Comparison of ENCODE assay signal across 26 mouse cellular contexts in genomic region chr11:57605660-57606059, GRCm38 (mm10).
"Had no signal": no experiment of that assay in that cellular context is flagged by ENCODE, and none has a peak within 500 bp of the region (broad histone marks: within the 10 kb centered on the region; RNA-seq: fewer than 3 reads in every experiment).

No protein-coding gene starts in this region.

- H3K27me3 ChIP-seq: hindbrain, embryonic 15.5 days; limb, embryonic 15.5 days had no signal

- H3K9me3 ChIP-seq: heart, embryonic 13.5 days; heart, embryonic 15.5 days; hindbrain, embryonic 13.5 days; hindbrain, embryonic 15.5 days; kidney, embryonic 15.5 days; limb, embryonic 13.5 days; limb, embryonic 15.5 days; liver, embryonic 12.5 days had no signal

- H3K4me3 ChIP-seq: heart, adult 2 months; heart, embryonic 13.5 days; heart, embryonic 15.5 days; hindbrain, embryonic 13.5 days; hindbrain, embryonic 15.5 days; kidney, embryonic 15.5 days; limb, embryonic 13.5 days; limb, embryonic 15.5 days; liver, embryonic 12.5 days had no signal

- H3K36me3 ChIP-seq: heart, embryonic 13.5 days; heart, embryonic 15.5 days; hindbrain, embryonic 13.5 days; hindbrain, embryonic 15.5 days; kidney, embryonic 15.5 days; limb, embryonic 13.5 days; limb, embryonic 15.5 days; liver, embryonic 12.5 days had no signal

- ATAC-seq: hindbrain, postnatal 0 days; intestine, embryonic 16.5 days; liver, embryonic 12.5 days had no signal

- H3K27ac ChIP-seq: heart, adult 2 months; heart, embryonic 13.5 days; heart, embryonic 15.5 days; hindbrain, embryonic 13.5 days; hindbrain, embryonic 15.5 days; hindbrain, postnatal 0 days; kidney, embryonic 15.5 days; kidney, postnatal 0 days; limb, embryonic 13.5 days; limb, embryonic 15.5 days; liver, embryonic 12.5 days had no signal

- H3K4me2 ChIP-seq: heart, embryonic 11.5 days; heart, embryonic 13.5 days; heart, embryonic 15.5 days; hindbrain, embryonic 13.5 days; hindbrain, embryonic 15.5 days; kidney, embryonic 15.5 days; limb, embryonic 13.5 days; limb, embryonic 15.5 days; liver, embryonic 12.5 days had no signal

- H3K9ac ChIP-seq: heart, embryonic 13.5 days; heart, embryonic 15.5 days; hindbrain, embryonic 13.5 days; hindbrain, embryonic 15.5 days; kidney, embryonic 15.5 days; limb, embryonic 13.5 days; limb, embryonic 15.5 days; liver, embryonic 12.5 days had no signal

- DNase-seq: gastrocnemius, postnatal 14 days; gastrocnemius, postnatal 36 days; heart, adult 11 months; heart, adult 2 months; heart, postnatal 14 days; heart, postnatal 36 days; kidney, adult 11 months; kidney, adult 2 months; kidney, adult 9 months; kidney, postnatal 14 days; kidney, postnatal 36 days; layer of hippocampus, adult 9-11 months; layer of hippocampus, postnatal 36 days; left cerebral cortex, postnatal 4 days had no signal
